Mouse (Mus musculus): ENCODE results near the gene Olfr1410.

GRCm38 (mm10) chr1:92644916-92645315 is 39.3 kb downstream of the Olfr1410 start:
- no peak for TF ChIP-seq CTCF (IDR thresholded peaks at IDR 0.05; ENCODE audit: low read depth)
- TF ChIP-seq EP300 (IDR thresholded peaks at IDR 0.05; ENCODE audit: low read depth): no peak
